Mouse (Mus musculus) thymus, adult 2 months (tissue): ENCODE results near the gene Bub1b.

Experiments used
- CTCF ChIP-seq: fragments of 200-500 bp; IDR thresholded peaks from 2 replicates; pipeline ENCODE4 v1.5.1; 2012; ENCODE audit warnings: mild to moderate bottlenecking, control low read depth, low read length, moderate library complexity, borderline replicate concordance; ENCODE audit not compliant: control insufficient read depth, poor library complexity, insufficient read depth; ENCODE audit errors: extremely low read depth
- POLR2A ChIP-seq: fragments of 200-500 bp; IDR thresholded peaks from 2 replicates; pipeline ENCODE4 v1.6.1; 2012; ENCODE audit warnings: mild to moderate bottlenecking, low read length, control low read depth, moderate library complexity; ENCODE audit not compliant: control insufficient read depth, poor library complexity, insufficient read depth; ENCODE audit errors: extremely low read depth

- TF ChIP-seq CTCF (no peak), POLR2A (no peak)
These were observed 82.9 kb downstream of the Bub1b start for GRCm38 (mm10) chr2:118680926-118681325.
